Mouse (Mus musculus) mesoderm, embryonic 11.5 days (tissue): ENCODE data around the gene Crybb2.
A peak's percentile ranks its signal among the peaks of the same experiment; 100 is the strongest.
"Not testable (repeated sequence)": the region's sequence is repeated elsewhere in the genome, so short reads cannot be mapped to it uniquely, and the experiment has no call there.

Experiments used
- DNase-seq: peaks from one replicate; pipeline ENCODE4 v3.0.0-alpha.2; 2012; ENCODE audit warnings: low read depth, low spot score

Crybb2 gene

GRCm38 (mm10) chr5:113070017-113070416 lies at the start of gene Crybb2:
Crybb2 (minus strand) TSS chr5:113070117.
- DNase-seq: no peak

GRCm38 (mm10) chr5:113119291-113119690 lies 49.4 kb upstream of the Crybb2 start:
- DNase-seq: no peak

GRCm38 (mm10) chr5:113118695-113119094 lies 48.8 kb upstream of the Crybb2 start:
- no peak for DNase-seq

GRCm38 (mm10) chr5:113117361-113117760 lies 47.4 kb upstream of the Crybb2 start:
- no peak for DNase-seq

DNA sequence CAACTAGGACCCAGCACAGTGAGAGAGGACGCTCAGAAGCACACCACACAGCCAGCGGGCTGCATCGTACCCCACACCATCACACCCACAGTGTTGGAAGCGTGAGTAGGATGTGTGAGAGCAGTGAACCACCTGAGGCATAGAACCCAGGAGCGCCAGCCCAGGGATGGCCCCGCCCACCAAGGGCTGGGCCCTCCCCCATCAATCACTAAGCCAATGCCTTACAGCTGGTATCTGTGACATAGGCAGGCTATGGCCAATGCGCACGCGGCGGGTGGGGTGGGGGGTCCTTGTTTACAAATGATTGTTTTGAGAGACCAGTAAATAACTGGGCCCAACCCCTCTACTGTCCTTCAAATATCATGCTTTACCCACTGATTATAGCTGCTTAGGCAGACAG lies 46.0 kb upstream of the Crybb2 start:
- DNase-seq: no peak

- no peak for DNase-seq
Measured at GRCm38 (mm10) chr5:113114264-113115225, 44.6 kb upstream of the Crybb2 start.

GRCm38 (mm10) chr5:113113120-113113519 lies 43.2 kb upstream of the Crybb2 start:
- no peak for DNase-seq

- no peak for DNase-seq
Measured at GRCm38 (mm10) chr5:113111336-113111735, 41.4 kb upstream of the Crybb2 start.

- no peak for DNase-seq
Measured at GRCm38 (mm10) chr5:113110929-113111328, 41.0 kb upstream of the Crybb2 start.

- DNase-seq: not testable (repeated sequence)
Measured at GRCm38 (mm10) chr5:113109651-113110050, 39.7 kb upstream of the Crybb2 start.

- DNase-seq: no peak
Measured at GRCm38 (mm10) chr5:113108165-113108764, 38.3 kb upstream of the Crybb2 start.

DNA sequence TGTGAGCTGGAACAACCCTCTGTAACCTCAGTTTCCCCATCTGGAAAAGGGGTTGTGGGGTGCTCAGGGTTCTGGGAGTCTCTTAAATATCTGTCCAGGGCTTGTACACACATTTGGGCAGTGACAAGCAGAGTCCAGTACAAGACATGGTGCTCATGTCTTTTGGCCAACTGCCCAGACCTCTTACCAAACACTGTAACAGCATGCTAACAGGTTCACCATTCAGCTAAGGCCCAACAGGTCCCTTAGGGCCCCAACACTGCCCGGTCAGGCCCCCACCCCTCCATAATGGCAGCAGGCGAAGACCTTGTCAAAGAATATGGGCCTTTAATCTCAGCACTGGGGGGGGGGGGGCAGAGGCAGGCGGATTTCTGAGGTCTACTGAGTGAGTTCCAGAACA lies 37.8 kb upstream of the Crybb2 start:
- no peak for DNase-seq

DNA sequence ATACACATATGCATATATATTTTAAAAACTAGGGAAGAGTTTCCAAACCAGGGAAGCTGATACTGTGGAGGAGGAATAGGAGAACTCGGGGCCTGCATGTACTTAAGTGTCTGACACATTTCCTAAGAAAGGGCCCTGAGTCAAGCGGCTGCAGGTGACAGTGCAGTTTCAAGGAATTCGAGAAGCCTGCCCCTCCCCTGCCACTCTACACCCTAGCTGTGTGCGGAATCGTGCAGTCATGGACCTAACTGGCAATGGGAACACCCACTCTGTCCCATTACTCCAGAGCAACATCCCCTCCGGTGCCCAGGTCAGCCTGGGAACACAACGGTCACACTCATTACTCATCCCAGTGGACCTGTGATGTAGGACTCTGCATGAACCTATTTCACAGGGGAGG lies 36.7 kb upstream of the Crybb2 start:
- no peak for DNase-seq

- DNase-seq: no peak
Measured at GRCm38 (mm10) chr5:113105481-113105880, 35.6 kb upstream of the Crybb2 start.

DNA sequence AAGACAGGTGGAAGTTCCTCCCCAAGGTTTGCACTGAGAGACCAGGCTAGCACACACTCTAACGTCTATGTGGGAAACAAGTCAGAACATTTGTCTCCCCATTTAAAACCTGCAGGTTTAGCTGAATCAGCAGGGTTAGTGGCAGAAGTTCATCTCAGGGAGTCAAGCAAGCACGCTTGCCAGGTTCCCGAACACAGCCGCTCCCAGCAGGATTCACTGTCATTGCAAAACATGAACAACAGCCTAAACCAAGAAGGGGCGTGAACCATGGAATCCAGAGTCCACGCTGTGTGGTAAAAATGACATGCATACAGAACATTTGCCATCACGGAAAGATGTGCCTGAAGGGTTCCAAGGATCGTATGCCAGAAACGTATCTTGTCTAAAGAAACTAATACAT lies 35.1 kb upstream of the Crybb2 start:
- no peak for DNase-seq

GRCm38 (mm10) chr5:113102455-113102854 lies 32.5 kb upstream of the Crybb2 start:
- DNase-seq: no peak

DNA sequence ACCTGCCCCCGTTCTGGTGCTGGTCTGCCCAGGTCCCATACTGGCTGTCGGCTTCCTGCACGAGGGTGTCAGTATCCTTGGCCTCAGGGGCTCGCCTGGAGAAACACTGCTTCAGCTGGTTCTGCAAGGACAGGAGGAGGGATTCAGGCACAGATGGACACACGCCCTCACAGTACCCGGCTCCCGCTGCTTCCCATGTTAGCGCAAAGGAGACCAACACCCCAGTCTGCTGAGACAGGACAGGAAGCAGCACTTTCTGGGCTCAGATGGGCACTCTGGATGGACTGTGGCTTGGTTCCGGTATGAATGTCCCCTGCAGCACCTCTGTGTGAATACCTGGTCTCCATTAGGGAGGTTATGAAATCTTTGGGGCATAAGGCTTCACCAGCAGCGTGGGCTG lies 31.5 kb upstream of the Crybb2 start:
- no peak for DNase-seq

GRCm38 (mm10) chr5:113100422-113100821 lies 30.5 kb upstream of the Crybb2 start:
- no peak for DNase-seq

- DNase-seq: peak; percentile 90
Measured at GRCm38 (mm10) chr5:113099546-113099945, 29.6 kb upstream of the Crybb2 start.

DNA sequence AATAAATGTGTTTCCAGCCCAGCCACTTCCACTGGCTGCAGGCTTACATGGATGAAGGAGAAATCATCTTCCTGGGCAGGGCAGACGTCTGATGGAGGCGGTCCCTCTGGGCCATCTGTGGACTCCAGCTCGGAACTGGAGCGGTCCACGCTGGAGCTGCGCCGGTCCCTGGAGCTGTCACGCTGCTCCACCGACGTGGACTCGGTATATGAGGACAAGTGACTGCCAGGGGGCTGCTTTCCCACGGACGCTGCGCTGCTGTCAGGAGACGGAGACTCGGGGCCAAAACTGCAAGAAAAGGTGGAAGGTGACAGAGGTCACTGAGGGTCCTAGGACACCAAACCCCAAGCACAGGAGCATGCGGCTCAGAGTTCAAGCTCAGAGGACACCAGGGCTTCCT lies 27.6 kb upstream of the Crybb2 start:
- DNase-seq: no peak

- DNase-seq: no peak
Measured at GRCm38 (mm10) chr5:113095456-113095855, 25.5 kb upstream of the Crybb2 start.

DNA sequence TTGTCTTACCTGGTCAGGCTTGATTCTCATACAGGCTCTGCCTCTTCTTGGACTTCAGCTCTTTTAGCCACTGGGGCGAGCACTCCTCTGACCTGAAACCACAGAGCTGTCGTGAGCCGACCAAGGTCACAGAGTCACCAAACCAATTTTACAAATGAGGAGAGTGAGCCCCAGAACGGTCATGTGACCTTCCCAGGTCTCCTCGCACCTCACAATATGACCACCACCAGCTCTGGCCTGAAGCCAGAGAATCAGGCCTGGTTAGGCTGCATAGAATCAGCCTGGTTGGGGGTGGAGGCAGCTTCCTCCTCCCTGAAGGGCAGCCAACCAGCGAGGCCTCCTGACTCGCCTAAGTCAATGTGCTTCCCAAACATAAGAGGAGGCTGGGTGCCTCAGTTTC lies 22.5 kb upstream of the Crybb2 start:
- no peak for DNase-seq

- peak; percentile 75 for DNase-seq
Measured at GRCm38 (mm10) chr5:113091162-113091561, 21.2 kb upstream of the Crybb2 start.
